Comparison of ENCODE assay signal across 22 mouse cellular contexts in the genomic region with DNA sequence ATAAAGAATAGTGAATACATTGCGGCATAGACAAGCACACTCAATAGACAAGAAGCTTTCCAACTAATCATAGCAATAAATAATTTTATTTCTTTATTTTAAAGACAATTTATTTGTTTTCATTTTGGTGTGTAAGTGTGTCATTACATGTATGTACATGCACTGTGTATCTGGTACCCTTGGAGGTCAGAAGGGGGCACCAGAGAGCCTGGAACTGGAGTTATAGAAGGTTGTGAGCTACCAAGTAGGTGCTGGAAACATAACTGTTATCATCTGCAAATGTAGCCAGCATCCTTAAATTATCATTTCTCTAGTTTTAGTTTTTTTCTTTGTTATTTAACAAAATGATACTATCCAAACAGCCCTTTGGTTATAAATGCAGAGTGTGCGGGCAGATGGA.
A peak's percentile ranks its signal among the peaks of the same experiment; 100 is the strongest.
DNase-seq lines count a peak whose midpoint lies in the region; TF ChIP-seq lines count a peak whose summit lies in the region.
"Had no signal": no experiment of that assay in that cellular context is flagged by ENCODE, and none has a peak within 500 bp of the region (broad histone marks: within the 10 kb centered on the region; RNA-seq: fewer than 3 reads in every experiment).

No protein-coding gene starts in this region.

- H3K27ac ChIP-seq in layer of hippocampus, adult 2 months, result no peak overlapping the region
- H3K27ac ChIP-seq: forebrain, embryonic 12.5 days; heart, embryonic 13.5 days; hindbrain, postnatal 0 days; liver, embryonic 13.5 days; neural tube, embryonic 12.5 days had no signal

- TF ChIP-seq CTCF in layer of hippocampus, adult 2 months (conservative IDR thresholded peaks at IDR 0.05), result peak; percentile 42

- no peak for DNase-seq in layer of hippocampus, adult 2 months (ENCODE audit: low spot score in 2 of 2)
- no peak for DNase-seq in layer of hippocampus, adult 11-12 months (ENCODE audit: low spot score)
- DNase-seq in A20 (ENCODE audit: low read depth, low spot score), result peak; percentile 46
- DNase-seq in ES-CJ7 (ENCODE audit: low read depth, low spot score), result peak; percentile 54
- peak; percentile 37 for DNase-seq in naive thymus-derived CD4-positive, alpha-beta T cell, adult 2 months (ENCODE audit: low read depth)
- no peak for DNase-seq in spleen, postnatal 4 days (ENCODE audit: low spot score in 2 of 2)
- DNase-seq in cerebellum, postnatal 25 days, result no peak
- DNase-seq: adrenal gland, adult 8-10 months; cerebellum, adult 11 months; cerebellum, postnatal 14 days; gastrocnemius, postnatal 25 days; heart, postnatal 4 days; kidney, adult 8-10 months; left cerebral cortex, postnatal 4 days; liver, embryonic 13.5 days; lung, postnatal 14 days; right cerebral cortex, postnatal 25 days had no signal

- H3K4me3 ChIP-seq in layer of hippocampus, adult 2 months, result no peak overlapping the region
- H3K4me3 ChIP-seq: forebrain, embryonic 12.5 days; heart, embryonic 13.5 days; liver, embryonic 13.5 days; megakaryocyte, embryonic 14.5 days; neural tube, embryonic 12.5 days had no signal

Comparison
In these comparisons a context has a peak if more than half of its experiments do, and no peak if none do; other contexts are left out.
1. DNase-seq: peak in A20 (single experiment), ES-CJ7 (single experiment) and naive thymus-derived CD4-positive, alpha-beta T cell, adult 2 months (single experiment); none in layer of hippocampus, adult 2 months (0 of 2), layer of hippocampus, adult 11-12 months (single experiment), spleen, postnatal 4 days (0 of 2) and cerebellum, postnatal 25 days (0 of 2).